Mouse (Mus musculus) thymus, postnatal 25 days (tissue): ENCODE measurements at regions not wholly inside any gene's neighbourhood (a gene's known extent, or its start where the extent isn't known, plus 50 kb on each side); places are given as distances from the start of the nearest gene placed in this dataset.

ENCODE experiments used
- DNase-seq: peaks from one replicate; pipeline ENCODE4 v3.0.0; 2022

GRCm38 (mm10) chr1:154993927-154994856 is 105.2 kb downstream of the Ier5 start:
- no peak for DNase-seq

- no peak for DNase-seq
These were observed 99.0 kb upstream of the Cacna1e start for GRCm38 (mm10) chr1:154983325-154983724.

GRCm38 (mm10) chr1:154982836-154983235 is 98.5 kb upstream of the Cacna1e start:
- no peak for DNase-seq

GRCm38 (mm10) chr1:154981687-154982086 is 97.4 kb upstream of the Cacna1e start:
- no peak for DNase-seq

GRCm38 (mm10) chr1:154975732-154976131 is 91.4 kb upstream of the Cacna1e start:
- DNase-seq: no peak

GRCm38 (mm10) chr1:154961271-154961670 is 77.0 kb upstream of the Cacna1e start:
- DNase-seq: no peak

DNA sequence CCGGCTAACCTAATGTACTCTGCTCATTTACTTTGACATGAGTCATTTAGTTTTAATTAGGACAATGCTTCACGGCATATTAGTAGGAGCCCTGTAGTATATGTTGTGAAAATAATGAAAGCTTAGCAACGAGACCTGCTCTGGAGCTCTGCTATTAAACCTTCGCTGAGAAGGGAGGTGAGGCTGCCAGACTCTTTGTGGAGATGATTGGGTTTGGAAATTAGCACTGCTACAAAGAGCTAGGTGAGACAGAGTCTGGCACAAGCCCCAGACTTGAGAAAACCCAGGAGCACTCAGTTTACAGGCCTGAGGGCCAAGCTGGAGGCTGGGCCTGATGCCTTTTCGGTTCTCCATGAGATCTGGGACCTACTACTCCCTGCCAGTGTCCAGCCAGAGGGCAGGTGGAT is 72.3 kb upstream of the Cacna1e start:
- DNase-seq: no peak

DNA sequence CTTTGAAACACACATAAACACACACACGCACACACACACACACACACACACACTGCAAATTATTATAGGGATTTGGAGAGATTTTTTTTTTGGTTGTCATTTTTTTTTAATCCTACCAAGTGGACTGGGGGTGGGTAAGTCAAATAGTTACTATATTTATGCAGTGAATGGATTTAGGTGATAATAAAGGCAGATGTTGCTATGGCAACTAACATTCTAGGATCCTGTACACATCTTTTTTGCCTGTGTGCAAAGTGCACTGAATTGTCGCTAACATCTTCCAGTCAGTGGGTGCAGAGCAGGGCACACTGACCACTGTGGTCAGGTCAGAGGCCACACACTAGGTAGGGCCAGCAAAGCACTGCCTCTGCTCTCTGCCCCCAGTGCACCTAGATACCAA is 68.4 kb upstream of the Cacna1e start:
- no peak for DNase-seq
